Mouse (Mus musculus) stomach, postnatal 0 days (tissue): ENCODE data around the gene Tex19.2.

ENCODE experiments used
- CTCF ChIP-seq: IDR thresholded peaks from 2 replicates; pipeline ENCODE4 v1.5.1; 2016; ENCODE audit warnings: antibody characterized with exemption, low read depth, mild to moderate bottlenecking, moderate library complexity
- EP300 ChIP-seq: optimal IDR thresholded peaks from 2 replicates; pipeline ENCODE3; 2016; ENCODE audit warnings: antibody characterized with exemption

- no peak for TF ChIP-seq CTCF
- TF ChIP-seq EP300 = no peak
These were observed at the start of gene Tex19.2 for GRCm38 (mm10) chr11:121118577-121118976.
